Mouse (Mus musculus): ENCODE data around the gene Ccdc136. TPM values are rescaled to one million over a fixed set of nuclear protein-coding genes. Genes with fewer than 3 reads are reported as not detected.
A peak's percentile ranks its signal among the peaks of the same experiment; 100 is the strongest.

The Ccdc136 gene
- polyA plus RNA-seq, 1 experiment, result 0.23 TPM

DNA sequence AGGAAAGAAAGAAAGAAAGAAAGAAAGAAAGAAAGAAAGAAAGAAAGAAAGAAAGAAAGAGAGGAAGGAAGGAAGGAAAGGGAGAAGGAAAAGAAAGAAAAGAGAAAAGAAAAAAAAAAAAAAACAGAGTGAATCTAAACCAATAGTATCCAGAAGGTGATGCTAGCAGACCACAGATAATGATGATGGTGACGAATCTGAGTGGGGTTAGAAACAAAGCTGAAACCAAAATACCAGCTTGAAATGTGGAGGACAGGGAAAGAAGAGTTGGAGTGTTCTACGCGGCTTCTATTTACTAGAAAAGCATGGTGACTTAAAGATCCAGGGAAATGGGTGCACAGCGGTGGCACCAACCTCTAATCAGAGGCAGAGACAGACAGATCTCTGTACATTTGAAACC, 4.3 kb upstream of the Ccdc136 start:
- no peak for DNase-seq (ENCODE audit: low read depth in 1 of 2, low spot score in 2 of 2)
- Histone ChIP-seq H3K36me3 (ENCODE audit: control insufficient read depth, insufficient read depth, low read length) (no peaks in the 10 kb centered on the region), H3K4me3 (ENCODE audit: extremely low read depth, insufficient read depth, insufficient read length) (no peak overlapping the region), H3K27ac (ENCODE audit: insufficient read depth, low read length) (no peak overlapping the region), H3K4me1 (ENCODE audit: control insufficient read depth, insufficient read depth, insufficient read length) (peaks cover 3% of the 10 kb centered on the region; the same call in 1 of the 2 replicates), H3K27me3 (ENCODE audit: control insufficient read depth, insufficient read depth, low read length) (peaks cover 14% of the 10 kb centered on the region)
- 71% methylated on average over 4 of the region's 4 CpGs for WGBS
- TF ChIP-seq POLR2A (IDR thresholded peaks at IDR 0.05; ENCODE audit: low read depth, low read length), result no peak
- TF ChIP-seq CTCF (IDR thresholded peaks at IDR 0.05; ENCODE audit: extremely low read depth, insufficient read depth, insufficient read length, insufficient replicate concordance), result no peak

DNA sequence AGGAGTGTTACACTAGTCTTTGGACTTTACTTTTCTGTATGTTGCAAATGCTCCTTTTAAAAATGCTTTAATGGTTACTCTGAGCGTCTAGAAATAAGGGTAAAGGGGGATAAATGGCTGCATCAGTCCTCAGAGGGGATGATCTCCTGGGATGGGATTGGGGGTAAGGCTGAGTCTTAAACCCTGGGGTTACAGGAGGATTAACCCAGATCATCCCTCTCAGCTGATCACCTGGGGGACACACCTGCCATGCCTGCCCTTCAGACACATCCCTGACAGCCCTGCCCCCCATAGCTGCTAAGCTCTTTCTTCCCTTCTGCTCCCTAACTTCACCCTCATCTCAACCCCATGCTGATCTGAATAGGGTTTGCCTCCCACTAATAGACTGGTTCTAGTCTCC, 1.8 kb upstream of the Ccdc136 start:
- H3K27me3 ChIP-seq (ENCODE audit: control insufficient read depth, insufficient read depth, low read length), result peaks cover 21% of the 10 kb centered on the region
- 85% methylated on average over 1 of the region's 1 CpGs for WGBS
- DNase-seq (ENCODE audit: low read depth in 1 of 2, low spot score in 2 of 2), result no peak

GRCm38 (mm10) chr6:29396714-29397540, 818 bp downstream of the Ccdc136 start:
- Histone ChIP-seq H3K36me3 (ENCODE audit: control insufficient read depth, insufficient read depth, low read length) (no peaks in the 10 kb centered on the region), H3K4me3 (ENCODE audit: extremely low read depth, insufficient read depth, insufficient read length) (peak overlapping the region; percentile 57), H3K27me3 (ENCODE audit: control insufficient read depth, insufficient read depth, low read length) (peaks cover 21% of the 10 kb centered on the region), H3K4me1 (ENCODE audit: control insufficient read depth, insufficient read depth, insufficient read length) (peaks cover 4% of the 10 kb centered on the region; the same call in 1 of the 2 replicates), H3K27ac (ENCODE audit: insufficient read depth, low read length) (no peak overlapping the region)
- no peak for TF ChIP-seq POLR2A (IDR thresholded peaks at IDR 0.05; ENCODE audit: low read depth, low read length)
- no peak for TF ChIP-seq CTCF (IDR thresholded peaks at IDR 0.05; ENCODE audit: extremely low read depth, insufficient read depth, insufficient read length, insufficient replicate concordance)
- 30% methylated on average over 24 of the region's 24 CpGs for WGBS
- no peak for DNase-seq (ENCODE audit: low read depth in 1 of 2, low spot score in 2 of 2)

More for the DNA sequence above, 1.8 kb upstream of the Ccdc136 start:
- H3K27ac ChIP-seq (ENCODE audit: insufficient read depth, low read length), result no peak overlapping the region
- H3K36me3 ChIP-seq (ENCODE audit: control insufficient read depth, insufficient read depth, low read length), result no peaks in the 10 kb centered on the region
- TF ChIP-seq POLR2A (IDR thresholded peaks at IDR 0.05; ENCODE audit: low read depth, low read length) (no peak), CTCF (IDR thresholded peaks at IDR 0.05; ENCODE audit: extremely low read depth, insufficient read depth, insufficient read length, insufficient replicate concordance) (no peak)
- no peak overlapping the region for H3K4me3 ChIP-seq (ENCODE audit: extremely low read depth, insufficient read depth, insufficient read length)
- H3K4me1 ChIP-seq (ENCODE audit: control insufficient read depth, insufficient read depth, insufficient read length), result peaks cover 4% of the 10 kb centered on the region; the same call in 1 of the 2 replicates

GRCm38 (mm10) chr6:29397575-29397974, 1.5 kb downstream of the Ccdc136 start:
- TF ChIP-seq CTCF (IDR thresholded peaks at IDR 0.05; ENCODE audit: extremely low read depth, insufficient read depth, insufficient read length, insufficient replicate concordance) (no peak), POLR2A (IDR thresholded peaks at IDR 0.05; ENCODE audit: low read depth, low read length) (no peak)
- no peaks in the 10 kb centered on the region for H3K36me3 ChIP-seq (ENCODE audit: control insufficient read depth, insufficient read depth, low read length)
- peaks cover 22% of the 10 kb centered on the region for H3K27me3 ChIP-seq (ENCODE audit: control insufficient read depth, insufficient read depth, low read length)
- H3K27ac ChIP-seq (ENCODE audit: insufficient read depth, low read length), result no peak overlapping the region
- H3K4me3 ChIP-seq (ENCODE audit: extremely low read depth, insufficient read depth, insufficient read length), result no peak overlapping the region
- peaks cover 4% of the 10 kb centered on the region; the same call in 1 of the 2 replicates for H3K4me1 ChIP-seq (ENCODE audit: control insufficient read depth, insufficient read depth, insufficient read length)
- 63% methylated on average over 6 of the region's 6 CpGs for WGBS
- DNase-seq (ENCODE audit: low read depth in 1 of 2, low spot score in 2 of 2), result no peak

DNA sequence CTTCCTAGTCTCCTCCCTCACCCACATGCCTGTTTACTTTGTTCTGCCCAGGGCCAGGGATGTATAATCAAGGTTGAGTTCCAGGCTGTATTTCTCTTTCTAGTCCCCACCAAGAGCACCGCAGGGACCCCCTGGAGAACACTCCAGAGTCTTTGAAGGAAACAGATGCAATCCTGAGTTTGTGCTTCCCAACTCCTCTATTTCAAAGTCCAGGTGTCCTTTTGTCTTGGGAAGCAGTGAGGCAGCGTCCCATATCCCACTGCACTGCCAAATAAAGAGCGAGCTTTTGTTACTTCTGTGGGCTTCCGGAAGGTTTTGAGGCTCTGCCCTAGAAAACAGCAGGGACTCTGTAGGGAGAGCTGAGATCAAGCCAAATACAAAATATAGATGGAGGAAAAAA, 3.7 kb downstream of the Ccdc136 start:
- H3K4me3 ChIP-seq (ENCODE audit: extremely low read depth, insufficient read depth, insufficient read length), result no peak overlapping the region
- peaks cover 20% of the 10 kb centered on the region for H3K27me3 ChIP-seq (ENCODE audit: control insufficient read depth, insufficient read depth, low read length)
- no peaks in the 10 kb centered on the region for H3K36me3 ChIP-seq (ENCODE audit: control insufficient read depth, insufficient read depth, low read length)
- H3K4me1 ChIP-seq (ENCODE audit: control insufficient read depth, insufficient read depth, insufficient read length), result peaks cover 4% of the 10 kb centered on the region; the same call in 1 of the 2 replicates
- no peak for DNase-seq (ENCODE audit: low read depth in 1 of 2, low spot score in 2 of 2)
- TF ChIP-seq CTCF (IDR thresholded peaks at IDR 0.05; ENCODE audit: extremely low read depth, insufficient read depth, insufficient read length, insufficient replicate concordance) (no peak), POLR2A (IDR thresholded peaks at IDR 0.05; ENCODE audit: low read depth, low read length) (no peak)
- H3K27ac ChIP-seq (ENCODE audit: insufficient read depth, low read length), result no peak overlapping the region
- WGBS, result 87% methylated on average over 4 of the region's 4 CpGs

DNA sequence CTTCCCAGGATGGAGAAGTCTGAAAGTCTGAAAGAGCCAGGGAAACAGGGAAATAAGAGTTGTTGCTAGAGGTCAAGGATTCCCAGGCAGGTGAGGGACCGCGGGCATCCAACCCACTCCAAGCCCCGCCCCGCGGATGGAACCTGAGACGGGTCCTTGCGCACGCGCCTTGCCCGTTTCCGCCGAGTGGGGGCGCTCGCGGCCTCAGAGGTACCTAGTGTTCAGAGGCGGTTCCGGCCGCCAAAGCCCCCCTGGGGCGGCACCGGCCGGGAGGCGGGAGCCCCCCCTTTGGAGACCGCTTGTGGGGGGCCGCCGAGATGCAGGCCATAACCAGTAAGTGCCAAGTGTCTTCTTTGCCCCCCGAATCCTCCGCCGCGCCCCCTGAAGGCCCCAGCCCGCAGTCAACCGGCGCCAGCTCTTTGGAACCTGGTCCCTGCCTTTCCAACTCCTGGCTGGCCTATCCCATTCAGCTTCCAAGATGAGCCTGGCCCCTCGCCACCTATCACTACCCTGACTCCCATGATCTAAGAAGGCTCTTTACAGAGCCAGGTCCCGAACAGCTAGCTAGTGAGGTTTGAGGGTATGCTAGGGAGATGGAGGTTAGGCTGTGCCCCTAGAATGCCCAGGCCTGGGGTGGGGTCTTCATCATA, 6.7 kb downstream of the Ccdc136 start:
- no peaks in the 10 kb centered on the region for H3K4me1 ChIP-seq (ENCODE audit: control insufficient read depth, insufficient read depth, insufficient read length)
- WGBS, result 15% methylated on average over 34 of the region's 34 CpGs
- H3K36me3 ChIP-seq (ENCODE audit: control insufficient read depth, insufficient read depth, low read length), result no peaks in the 10 kb centered on the region
- no peak for TF ChIP-seq POLR2A (IDR thresholded peaks at IDR 0.05; ENCODE audit: low read depth, low read length)
- no peak for TF ChIP-seq CTCF (IDR thresholded peaks at IDR 0.05; ENCODE audit: extremely low read depth, insufficient read depth, insufficient read length, insufficient replicate concordance)
- H3K27ac ChIP-seq (ENCODE audit: insufficient read depth, low read length), result no peak overlapping the region
- H3K4me3 ChIP-seq (ENCODE audit: extremely low read depth, insufficient read depth, insufficient read length), result no peak overlapping the region
- H3K27me3 ChIP-seq (ENCODE audit: control insufficient read depth, insufficient read depth, low read length), result peaks cover 3% of the 10 kb centered on the region
- no peak for DNase-seq (ENCODE audit: low read depth in 1 of 2, low spot score in 2 of 2)

Measured in spleen, adult 2 months (tissue).